Mouse (Mus musculus) liver, embryonic 16.5 days (tissue): ENCODE data around the gene Tmem79. TPM values are rescaled to one million over a fixed set of nuclear protein-coding genes. Genes with fewer than 3 reads are reported as not detected.

Source experiments
- ATAC-seq: fragments of 200-750 bp; cut with Nextera tagmentation; 2 replicates; pipeline ENCODE4 v1.8.0; 2017; ENCODE audit warnings: low read depth, mild to moderate bottlenecking, moderate number of reproducible peaks, moderate library complexity
- H3K27ac ChIP-seq: fragments of 300-500 bp; sonication (generic); 2 replicates; pipeline ENCODE4 v1.5.1; 2014; ENCODE audit warnings: mild to moderate bottlenecking, low read length
- H3K27me3 ChIP-seq: fragments of 300-500 bp; sonication (generic); 2 replicates; pipeline ENCODE4 v1.6.1; 2014; ENCODE audit warnings: low read depth, low read length, mixed read lengths; ENCODE audit not compliant: control insufficient read depth, insufficient read depth
- H3K36me3 ChIP-seq: fragments of 300-500 bp; sonication (generic); 2 replicates; pipeline ENCODE4 v1.6.1; 2014; ENCODE audit warnings: mild to moderate bottlenecking; ENCODE audit not compliant: control insufficient read depth, insufficient read depth
- H3K4me1 ChIP-seq: fragments of 300-500 bp; sonication (generic); 2 replicates; pipeline ENCODE4 v1.6.1; 2014; ENCODE audit warnings: low read depth, low read length, mixed read lengths; ENCODE audit not compliant: control insufficient read depth
- H3K4me2 ChIP-seq: fragments of 300-500 bp; sonication (generic); 2 replicates; pipeline ENCODE4 v1.6.1; 2014; ENCODE audit warnings: low read depth, low read length, mixed read lengths
- H3K4me3 ChIP-seq: fragments of 300-500 bp; sonication (generic); 2 replicates; pipeline ENCODE4 v1.5.1; 2014; ENCODE audit warnings: low read depth, mild to moderate bottlenecking, low read length
- H3K9ac ChIP-seq: fragments of 300-500 bp; sonication (generic); 2 replicates; pipeline ENCODE4 v1.6.1; 2014; ENCODE audit warnings: low read depth, low read length
- H3K9me3 ChIP-seq: fragments of 300-500 bp; sonication (generic); replicated peaks from 2 replicates; pipeline ENCODE4 v1.6.1; 2016; ENCODE audit warnings: low read length; ENCODE audit not compliant: control insufficient read depth
- WGBS: fragments of 180-500 bp; shearing (Covaris S2); extraction: QIAGEN DNeasy Blood & Tissue Kit; methylation state at CpG from one replicate; pipeline ENCODE4 v1.1.7; 2014; ENCODE audit not compliant: insufficient replicate concordance; 5-methylcytosine and 5-hydroxymethylcytosine counted together
- polyA plus RNA-seq: library from polyadenylated mRNA; unstranded; fragments of >200 nt; fragmentation: Nextera tagmentation; extraction: Ambion mirVana; gene quantifications from 2 replicates; pipeline ENCODE4 v1.2.1, GENCODE M21; 2015

The Tmem79 gene
- polyA plus RNA-seq, 1 experiment from 2014 or later: 1.4 TPM

GRCm38 (mm10) chr3:88335436-88336053, 403 bp downstream of the Tmem79 start:
- H3K4me2 ChIP-seq: peak overlapping the region; percentile 86
- H3K27ac ChIP-seq: peak overlapping the region; percentile 89
- WGBS: under 1% methylated on average over 27 of the region's 27 CpGs
- H3K36me3 ChIP-seq: no peaks in the 10 kb centered on the region
- peak overlapping the region; percentile 87 for H3K4me3 ChIP-seq
- no peaks in the 10 kb centered on the region for H3K9me3 ChIP-seq
- H3K27me3 ChIP-seq: no peaks in the 10 kb centered on the region
- ATAC-seq: peak; percentile 23; the same call in 1 of the 2 replicates
- peaks cover 41% of the 10 kb centered on the region for H3K4me1 ChIP-seq
- H3K9ac ChIP-seq: peak overlapping the region; percentile 93

DNA sequence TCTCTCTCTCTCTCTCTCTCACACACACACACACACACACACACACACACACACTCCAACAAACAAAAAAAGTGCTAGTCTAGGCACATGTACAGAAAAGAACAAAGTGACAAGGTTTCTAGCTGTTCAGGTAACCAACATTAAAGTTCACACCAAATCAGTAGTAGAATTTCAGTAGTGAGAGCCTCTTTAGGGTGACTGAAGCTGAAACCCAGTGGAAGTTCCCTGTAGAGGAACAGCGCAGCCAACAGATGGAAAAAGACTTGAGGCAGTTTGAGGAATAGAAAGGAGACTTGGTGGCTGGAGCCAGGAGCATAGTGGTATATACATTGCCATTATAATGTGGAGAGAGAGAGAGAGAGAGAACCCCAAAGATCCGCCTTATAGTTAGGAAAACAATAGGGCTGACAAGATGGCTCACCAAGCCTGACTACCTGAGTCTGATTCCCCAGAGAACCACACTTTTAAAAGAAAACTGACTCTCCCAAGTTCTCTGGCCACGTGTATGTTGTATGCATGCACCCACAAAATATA, 979 bp downstream of the Tmem79 start:
- Histone ChIP-seq H3K4me3 (peak overlapping the region; percentile 87), H3K4me2 (peak overlapping the region; percentile 86), H3K27me3 (no peaks in the 10 kb centered on the region), H3K9ac (peak overlapping the region; percentile 93), H3K36me3 (no peaks in the 10 kb centered on the region), H3K27ac (peak overlapping the region; percentile 89), H3K4me1 (peaks cover 40% of the 10 kb centered on the region), H3K9me3 (no peaks in the 10 kb centered on the region)
- 27% methylated on average over 3 of the region's 3 CpGs for WGBS
- ATAC-seq: no peak

- ATAC-seq: no peak
- Histone ChIP-seq H3K4me3 (peak overlapping the region; percentile 87), H3K4me2 (peak overlapping the region; percentile 86), H3K36me3 (no peaks in the 10 kb centered on the region), H3K27me3 (no peaks in the 10 kb centered on the region), H3K4me1 (peaks cover 38% of the 10 kb centered on the region), H3K9me3 (no peaks in the 10 kb centered on the region), H3K9ac (peak overlapping the region; percentile 93; the same call in 1 of the 2 replicates), H3K27ac (peak overlapping the region; percentile 89)
- 54% methylated on average over 12 of the region's 12 CpGs for WGBS
Measured at GRCm38 (mm10) chr3:88334029-88334658, 1.8 kb downstream of the Tmem79 start.

- H3K27ac ChIP-seq: no peak overlapping the region
- no peak for ATAC-seq
- WGBS: 13% methylated on average over 2 of the region's 2 CpGs
- H3K4me1 ChIP-seq: peaks cover 19% of the 10 kb centered on the region
- H3K9me3 ChIP-seq: no peaks in the 10 kb centered on the region
- H3K36me3 ChIP-seq: no peaks in the 10 kb centered on the region
- H3K27me3 ChIP-seq: no peaks in the 10 kb centered on the region
- H3K9ac ChIP-seq: no peak overlapping the region
- no peak overlapping the region for H3K4me2 ChIP-seq
- no peak overlapping the region for H3K4me3 ChIP-seq
Measured at GRCm38 (mm10) chr3:88331282-88331681, 4.7 kb downstream of the Tmem79 start.

GRCm38 (mm10) chr3:88328956-88329355, 7.0 kb downstream of the Tmem79 start:
- Histone ChIP-seq H3K9ac (no peak overlapping the region), H3K27ac (no peak overlapping the region), H3K9me3 (no peaks in the 10 kb centered on the region), H3K36me3 (no peaks in the 10 kb centered on the region), H3K4me2 (no peak overlapping the region), H3K4me3 (no peak overlapping the region), H3K4me1 (peaks cover 16% of the 10 kb centered on the region), H3K27me3 (no peaks in the 10 kb centered on the region)
- WGBS: 64% methylated on average over 5 of the region's 5 CpGs
- no peak for ATAC-seq

DNA sequence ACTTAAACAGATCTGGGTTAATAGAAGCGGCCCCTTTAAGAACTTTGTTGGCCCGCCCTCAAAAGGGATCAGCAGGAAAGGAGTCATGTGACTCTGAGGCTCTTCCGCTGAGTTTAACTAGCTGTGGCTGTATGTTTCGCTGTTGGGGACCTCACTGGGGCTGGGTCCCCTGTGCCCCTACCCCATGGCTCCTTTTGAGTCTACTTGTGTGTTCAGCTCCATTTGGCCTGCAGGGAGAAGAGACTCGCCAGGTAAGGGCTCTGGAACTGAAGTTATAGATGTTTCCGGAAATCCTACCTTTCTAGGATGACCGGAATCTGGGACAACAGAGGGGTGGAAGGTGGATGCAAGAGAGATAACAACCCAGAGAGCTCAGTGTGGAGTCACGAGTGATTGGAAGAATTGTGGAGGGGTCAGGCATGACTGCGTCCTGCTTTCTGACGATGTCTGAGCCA, 11.0 kb downstream of the Tmem79 start, which contains the start of gene Glmp:
Glmp (plus strand) TSS at position 73 of the 455 bp plus-strand sequence.
- no peaks in the 10 kb centered on the region for H3K9me3 ChIP-seq
- H3K4me1 ChIP-seq: peaks cover 12% of the 10 kb centered on the region
- H3K27me3 ChIP-seq: no peaks in the 10 kb centered on the region
- H3K4me3 ChIP-seq: peak within 1 kb of the TSS; percentile 72
- H3K4me2 ChIP-seq: peak within 1 kb of the TSS; percentile 79
- H3K9ac ChIP-seq: peak within 1 kb of the TSS; percentile 76
- peak; percentile 81 for ATAC-seq
- H3K36me3 ChIP-seq: peaks cover 24% of the 10 kb centered on the region
- H3K27ac ChIP-seq: peak within 1 kb of the TSS; percentile 35
- WGBS: 2% methylated on average over 10 of the region's 10 CpGs

- no peak for ATAC-seq
- peaks cover 15% of the 10 kb centered on the region for H3K4me1 ChIP-seq
- peaks cover 35% of the 10 kb centered on the region for H3K36me3 ChIP-seq
- no peaks in the 10 kb centered on the region for H3K27me3 ChIP-seq
- 26% methylated on average over 1 of the region's 1 CpGs for WGBS
- no peak overlapping the region for H3K27ac ChIP-seq
- no peak overlapping the region for H3K9ac ChIP-seq
- no peak overlapping the region for H3K4me2 ChIP-seq
- H3K4me3 ChIP-seq: no peak overlapping the region
- H3K9me3 ChIP-seq: no peaks in the 10 kb centered on the region
Measured at GRCm38 (mm10) chr3:88299172-88299571, 36.8 kb downstream of the Tmem79 start.

DNA sequence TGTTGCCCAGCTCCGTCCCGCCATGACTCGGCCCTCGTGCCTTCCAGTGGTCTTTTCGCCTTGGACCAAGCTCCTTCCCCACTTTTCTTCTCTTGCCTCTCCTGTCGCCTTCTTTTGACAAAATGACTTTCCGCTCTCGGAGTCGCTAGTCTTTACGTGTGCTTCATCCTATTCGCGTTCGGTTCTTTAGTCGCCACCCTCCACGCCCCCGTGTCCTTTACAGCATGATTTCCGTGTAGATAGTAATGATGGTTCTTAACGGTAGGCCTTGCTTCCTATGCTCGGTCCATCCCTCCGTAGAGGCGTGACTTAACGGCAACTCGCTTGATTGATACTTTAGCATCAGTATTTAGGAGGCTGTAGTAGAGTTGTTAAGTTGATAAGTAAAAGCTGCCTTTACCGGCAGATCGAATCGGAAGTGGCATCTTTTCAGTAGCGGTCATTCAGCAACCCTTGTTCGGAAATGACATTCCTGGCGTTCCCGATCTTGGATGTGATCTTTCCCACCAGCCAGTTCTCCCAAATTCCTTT, 38.6 kb downstream of the Tmem79 start:
- Histone ChIP-seq H3K36me3 (peaks cover 25% of the 10 kb centered on the region), H3K9ac (peak overlapping the region; percentile 79), H3K4me3 (peak overlapping the region; percentile 80), H3K4me1 (peaks cover 15% of the 10 kb centered on the region), H3K27ac (peak overlapping the region; percentile 90), H3K9me3 (no peaks in the 10 kb centered on the region), H3K4me2 (peak overlapping the region; percentile 78), H3K27me3 (no peaks in the 10 kb centered on the region)
- 0 out of 2 replicates have a peak, but pooled peaks have one; percentile 7 for ATAC-seq
- WGBS: under 1% methylated on average over 30 of the region's 30 CpGs
